Mouse (Mus musculus) urinary bladder, postnatal 10 days (tissue): Measurements from ENCODE around the gene Ndufb2.
A peak's percentile ranks its signal among the peaks of the same experiment; 100 is the strongest.

ENCODE experiments used
- DNase-seq: peaks from one replicate; pipeline ENCODE4 v3.0.0; 2022; ENCODE audit warnings: low spot score

Gene Ndufb2

DNA sequence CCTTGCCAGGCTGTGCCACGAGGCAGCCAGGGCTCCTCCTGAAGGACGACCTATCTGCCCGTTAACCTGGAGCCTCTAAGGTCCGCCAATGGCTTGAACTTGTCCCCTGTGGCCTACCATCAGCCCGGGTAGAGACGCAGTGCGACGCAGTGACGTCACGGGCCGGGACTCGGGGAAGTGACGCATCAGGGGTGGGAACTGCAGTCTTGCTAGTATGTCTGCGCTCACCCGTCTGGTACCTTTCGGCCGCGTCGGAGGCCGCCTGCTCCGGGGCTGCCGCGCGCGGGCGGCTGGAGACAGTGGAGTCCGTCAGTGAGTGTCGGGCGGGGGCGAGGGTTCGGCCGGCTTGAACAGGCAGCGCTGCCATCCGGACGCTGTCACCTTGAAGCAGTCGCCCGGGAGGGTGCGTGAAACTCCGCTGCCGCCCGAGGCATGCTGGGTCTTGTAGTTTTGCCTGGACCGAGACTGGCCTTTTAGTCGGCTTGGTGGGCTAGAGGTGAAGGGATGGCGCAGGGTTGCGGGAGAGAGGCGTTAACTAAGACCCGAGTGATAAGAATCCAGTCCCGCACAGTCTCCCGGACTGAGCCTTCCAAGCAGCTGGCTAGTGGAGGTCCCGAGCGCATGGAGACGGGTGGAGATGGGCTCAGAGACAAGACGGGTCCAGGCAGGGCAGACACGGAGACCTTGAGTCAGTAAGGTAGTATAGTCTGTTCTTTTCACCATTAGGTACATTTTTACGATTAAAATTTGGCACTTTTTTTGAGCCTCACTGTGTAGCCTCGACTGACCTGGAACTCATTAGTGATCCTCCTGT lies at the start of gene Ndufb2:
Gene Ndufb2, plus strand, starts transcription at position 174 of the 814 bp plus-strand sequence.
- DNase-seq, result peak; percentile 78

DNA sequence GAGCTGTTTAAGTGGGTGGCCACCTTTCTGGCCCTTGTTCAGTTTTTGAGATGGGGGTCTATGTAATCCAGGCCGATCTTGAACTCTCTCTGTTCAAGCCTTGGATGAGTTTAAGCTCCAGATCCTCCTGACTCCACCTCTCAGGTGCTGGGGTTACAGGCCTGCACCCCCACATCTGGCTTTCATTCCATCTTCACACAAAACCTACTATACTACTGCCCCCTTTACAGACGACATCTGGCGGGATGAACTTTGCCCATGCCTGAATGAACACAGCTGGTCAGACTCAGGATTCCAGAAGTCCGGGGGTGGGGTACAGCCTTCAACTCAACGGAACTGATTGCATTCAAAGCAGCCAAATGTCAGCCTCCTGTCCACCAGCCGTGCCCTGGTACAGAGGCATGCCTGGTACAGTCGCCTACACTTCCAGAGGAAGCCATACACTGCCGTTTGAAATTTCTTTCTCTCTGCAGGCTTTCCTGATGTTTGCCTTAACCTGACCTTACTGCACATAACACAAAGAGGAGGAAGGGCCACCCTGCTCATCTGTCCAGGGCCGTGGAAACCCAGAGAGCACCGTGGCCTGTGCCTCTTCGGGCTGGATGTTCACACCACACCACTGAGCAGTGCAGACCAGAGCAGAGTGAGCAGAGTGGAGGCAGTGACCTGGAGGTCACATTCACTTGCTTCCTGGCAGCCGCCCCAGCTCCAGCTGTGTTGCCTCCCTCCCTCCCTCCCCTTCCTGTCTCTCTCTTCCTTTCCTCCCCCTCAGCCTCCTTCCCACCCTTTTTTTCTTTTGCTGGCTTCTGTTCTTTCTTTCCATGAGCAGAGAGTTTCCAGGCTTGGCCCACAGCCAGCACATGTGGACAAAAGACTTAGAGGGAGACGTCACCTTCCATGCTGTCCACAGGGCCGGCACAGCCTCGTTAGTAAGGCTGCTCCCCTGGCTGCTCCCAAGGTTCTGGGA lies 49.5 kb upstream of the Ndufb2 start:
- DNase-seq, result peak; percentile 29

- DNase-seq, result no peak
Observed at GRCm38 (mm10) chr6:39543769-39544420, 48.5 kb upstream of the Ndufb2 start.

- no peak for DNase-seq
Observed at GRCm38 (mm10) chr6:39545474-39545873, 46.9 kb upstream of the Ndufb2 start.

- no peak for DNase-seq
Observed at GRCm38 (mm10) chr6:39548030-39548429, 44.3 kb upstream of the Ndufb2 start.

- no peak for DNase-seq
Observed at GRCm38 (mm10) chr6:39551981-39552636, 40.3 kb upstream of the Ndufb2 start.

DNA sequence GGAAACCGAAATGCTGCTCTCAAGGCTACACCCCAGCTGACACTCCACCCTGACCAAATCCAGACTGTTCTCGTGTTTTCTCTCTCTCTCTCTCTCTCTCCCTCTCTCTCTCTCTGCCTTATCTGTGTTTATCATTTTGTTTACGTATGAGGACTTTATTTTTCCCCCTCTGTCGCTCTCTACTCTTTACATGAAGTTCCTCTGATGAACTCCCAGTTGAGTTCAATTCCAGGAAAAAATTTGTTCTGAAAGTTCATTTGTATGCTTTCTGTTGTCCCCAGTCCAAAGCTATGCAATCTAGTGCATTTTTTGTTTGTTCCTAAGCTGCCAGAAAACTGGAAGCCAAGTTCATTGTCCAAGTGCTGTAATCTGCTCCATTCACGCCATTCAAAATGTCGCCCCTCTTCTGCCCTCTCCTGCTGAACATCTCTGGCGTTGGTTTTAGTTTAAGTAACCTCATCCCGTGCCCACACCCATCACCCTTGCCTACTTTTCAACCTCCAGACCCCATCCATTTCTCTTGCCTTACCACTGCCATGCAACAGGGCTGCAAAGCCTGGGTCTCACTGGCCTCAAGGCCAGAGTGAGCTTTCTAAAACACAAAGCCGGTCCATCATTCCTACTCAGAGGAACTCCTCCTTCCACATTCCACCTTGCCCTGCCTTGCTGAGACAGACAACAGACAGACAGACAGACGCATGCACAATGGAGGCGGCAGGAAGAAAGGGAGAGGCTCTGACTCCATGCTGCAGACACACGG lies 37.3 kb upstream of the Ndufb2 start:
- no peak for DNase-seq

DNA sequence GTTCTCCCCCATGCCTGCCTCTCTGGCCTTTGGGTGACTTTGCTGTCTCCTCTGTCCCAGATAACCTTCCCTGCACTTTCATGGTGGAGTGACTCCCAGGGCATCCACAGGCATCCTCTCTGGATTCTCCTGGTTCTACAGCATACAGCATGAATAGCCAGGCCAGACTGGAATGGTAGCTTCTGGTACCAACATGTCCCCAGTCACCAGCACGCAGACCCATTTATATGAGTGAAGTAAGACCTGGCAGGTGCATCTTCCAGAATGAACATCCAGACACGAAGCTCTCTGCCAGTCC lies 36.8 kb upstream of the Ndufb2 start:
- no peak for DNase-seq

DNA sequence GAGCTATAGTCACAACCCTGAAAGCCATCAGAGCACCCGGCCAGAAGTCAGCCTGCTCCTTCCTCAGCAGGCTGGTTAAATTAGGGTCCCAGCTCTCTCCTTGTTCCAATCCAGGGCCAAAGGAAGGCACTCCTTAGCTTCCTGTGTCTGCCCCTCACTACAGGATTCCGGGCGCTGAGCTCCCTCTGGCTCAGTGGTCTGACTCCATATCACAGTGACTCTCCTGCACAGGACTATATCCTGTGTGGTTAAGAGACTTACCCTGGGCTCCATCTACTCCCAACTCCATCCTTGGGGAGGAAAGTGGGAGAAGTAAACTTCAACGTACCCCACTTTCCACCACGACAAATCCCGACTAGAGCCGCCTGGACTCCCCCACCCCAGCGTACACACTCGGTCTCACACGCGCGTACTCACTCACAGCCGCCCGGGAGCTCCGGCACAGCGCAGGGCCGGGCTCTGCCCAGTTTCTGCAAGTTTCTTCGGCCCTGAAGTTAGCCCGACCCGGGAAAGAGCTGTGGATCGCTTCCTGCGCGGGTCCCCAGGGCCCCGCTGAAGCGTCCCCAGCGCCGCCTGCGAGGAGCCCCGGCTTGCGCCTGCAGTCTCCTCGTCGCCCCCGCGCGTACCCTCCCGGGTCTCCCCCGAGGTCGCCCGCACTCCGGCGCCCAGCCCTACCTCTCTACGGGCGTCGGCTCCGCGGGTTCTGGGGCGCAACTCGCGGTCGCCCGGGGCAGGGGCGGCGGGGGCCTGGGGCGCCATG lies 35.3 kb upstream of the Ndufb2 start:
- DNase-seq, result no peak

DNA sequence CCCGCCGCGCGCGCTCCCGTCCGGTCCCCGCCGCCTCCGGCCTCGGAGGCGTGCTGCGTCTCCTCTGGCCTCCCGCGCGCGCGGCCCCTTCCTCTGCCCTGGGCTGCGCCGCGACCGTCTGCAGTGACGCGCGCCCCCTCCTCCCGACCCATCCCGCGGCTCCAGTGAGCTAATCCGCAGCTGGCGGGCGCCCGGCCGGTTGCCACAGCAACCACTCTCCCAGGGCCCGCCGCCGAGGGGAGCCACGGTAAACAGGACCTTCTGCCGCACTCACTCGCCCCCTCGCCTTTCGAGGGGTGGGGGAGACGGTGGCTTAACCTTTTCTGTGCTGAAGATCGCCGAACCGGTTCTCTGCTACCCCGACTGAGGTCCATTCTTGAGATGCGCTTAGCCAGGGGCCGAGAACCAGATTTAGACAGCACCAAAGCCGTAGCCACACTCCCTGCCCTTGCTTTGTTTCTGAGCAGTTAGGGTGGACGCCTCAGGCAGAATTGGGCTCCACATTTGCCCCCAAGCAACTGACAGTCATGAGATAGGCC lies 34.6 kb upstream of the Ndufb2 start, which contains the start of gene Dennd2a:
Gene Dennd2a, minus strand, starts transcription at position 145 of the 539 bp plus-strand sequence.
- DNase-seq, result peak; percentile 39

GRCm38 (mm10) chr6:39559276-39559939 lies 33.0 kb upstream of the Ndufb2 start:
- DNase-seq, result no peak

DNA sequence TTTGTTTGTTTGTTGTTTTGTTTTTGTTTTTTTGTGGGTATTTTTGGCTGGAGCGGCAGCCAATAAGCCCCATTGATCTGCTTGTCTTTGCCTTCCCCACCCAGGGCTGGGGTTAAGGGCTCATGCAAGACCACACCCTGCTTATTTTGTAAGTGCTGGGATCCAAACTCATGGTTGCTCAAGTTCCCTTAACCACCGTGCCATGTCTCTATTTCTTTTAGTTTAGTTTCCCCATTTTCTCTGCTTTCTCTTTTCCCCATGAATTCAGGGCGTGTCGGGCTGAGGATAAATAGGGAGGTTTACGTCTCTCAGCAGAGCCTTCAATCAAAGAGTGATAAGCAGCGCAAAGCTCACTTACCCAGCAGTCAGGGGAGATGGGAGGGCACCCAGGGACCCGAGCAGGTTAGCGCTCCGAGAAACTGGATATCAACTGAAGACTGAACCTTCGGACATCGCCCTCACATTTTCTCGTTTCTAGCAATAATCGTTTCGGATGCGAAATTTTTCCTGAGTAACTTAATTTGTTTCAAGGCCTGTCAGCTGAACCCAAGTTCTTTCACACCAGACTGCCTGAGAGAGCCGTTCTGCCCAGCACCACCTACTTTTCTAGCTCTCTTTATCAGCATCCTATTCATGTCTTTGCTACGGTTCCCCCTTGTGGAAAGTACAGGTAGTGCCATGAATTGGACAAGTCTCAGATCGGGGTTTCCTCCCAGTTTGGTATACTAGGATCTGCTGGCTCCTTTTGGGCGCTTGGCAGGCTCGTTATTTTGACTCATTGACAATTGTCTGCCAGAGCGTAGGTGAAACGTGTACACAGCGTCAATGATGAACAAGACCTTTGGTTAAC lies 30.0 kb upstream of the Ndufb2 start:
- DNase-seq, result no peak

DNA sequence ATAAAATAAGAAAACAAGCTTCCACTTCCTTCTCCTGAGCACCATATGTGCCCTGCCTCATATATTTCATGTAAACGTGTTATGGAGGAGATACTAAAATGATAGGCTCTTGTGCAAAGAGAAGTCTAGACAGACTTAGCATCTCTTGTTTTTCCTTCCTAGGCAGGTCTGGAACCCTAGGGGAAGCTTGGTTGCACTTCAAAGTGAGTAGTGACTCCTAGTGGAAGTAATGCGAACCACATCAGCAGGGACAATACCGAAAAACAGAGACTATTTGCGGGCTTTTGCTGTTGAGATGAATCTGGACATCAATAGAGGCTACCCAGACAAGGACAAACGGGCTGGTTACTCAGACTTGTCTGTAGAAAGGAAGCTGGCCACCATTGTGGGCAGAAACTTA lies 24.8 kb upstream of the Ndufb2 start:
- no peak for DNase-seq

DNA sequence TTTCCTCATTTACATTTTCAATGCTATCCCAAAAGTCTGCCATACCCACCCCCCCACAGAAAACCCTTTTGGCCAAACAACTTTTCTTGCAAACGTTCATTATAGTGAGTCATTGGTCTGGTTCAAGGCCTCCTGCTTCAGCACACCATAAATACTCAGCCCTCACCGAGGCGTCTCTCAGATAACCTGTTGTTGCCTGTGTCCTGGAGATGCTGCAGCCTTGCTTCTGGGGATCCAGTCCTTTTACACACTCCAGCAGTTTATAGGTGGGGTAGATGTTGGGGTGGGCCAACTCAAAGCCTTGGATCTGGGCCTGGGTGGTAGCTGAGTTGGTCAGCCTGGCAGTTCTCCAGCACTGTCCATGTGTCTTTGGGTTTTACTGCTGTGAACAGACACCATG lies 21.9 kb upstream of the Ndufb2 start:
- DNase-seq, result no peak

GRCm38 (mm10) chr6:39573791-39574554 lies 18.4 kb upstream of the Ndufb2 start, which contains the start of gene Adck2:
Gene Adck2, plus strand, starts transcription at chr6:39573873.
- no peak for DNase-seq

- no peak for DNase-seq
Observed at GRCm38 (mm10) chr6:39574555-39574869, 17.9 kb upstream of the Ndufb2 start.

DNA sequence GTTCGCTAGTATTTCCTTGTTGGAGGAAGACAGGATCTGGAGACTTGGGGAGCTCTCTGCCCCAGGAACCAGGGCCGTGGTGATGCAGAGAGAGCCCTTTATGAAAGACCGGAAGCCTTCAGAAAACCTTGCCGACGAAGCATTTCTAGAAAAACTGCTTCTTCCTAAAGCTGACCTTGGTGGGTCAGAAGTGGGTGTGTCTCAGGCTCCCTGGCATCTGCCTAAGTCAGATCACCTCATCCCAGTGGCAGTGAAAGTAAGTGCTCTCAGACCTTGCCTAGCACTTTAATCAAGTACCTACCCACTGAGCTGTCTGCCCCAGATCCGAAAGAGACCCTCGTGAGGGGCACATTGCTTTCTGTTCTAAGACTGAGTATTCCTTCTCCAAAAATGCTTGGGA lies 17.4 kb upstream of the Ndufb2 start:
- DNase-seq, result no peak

GRCm38 (mm10) chr6:39579552-39579951 lies 12.8 kb upstream of the Ndufb2 start:
- DNase-seq, result no peak
